ENCODE assay signal across 12 mouse cellular contexts in genomic region chr17:66352847-66353643, GRCm38 (mm10).
DNase-seq lines count a peak whose midpoint lies in the region; ATAC-seq lines count a peak whose summit lies in the region.
"Had no signal": no experiment of that assay in that cellular context is flagged by ENCODE, and none has a peak within 500 bp of the region (broad histone marks: within the 10 kb centered on the region; RNA-seq: fewer than 3 reads in every experiment).

No protein-coding gene starts in this region.

- no peak for ATAC-seq in heart, embryonic 15.5 days (replicated peaks; ENCODE audit: insufficient number of reproducible peaks, insufficient read depth, low FRiP score, low read depth)
- ATAC-seq in midbrain, embryonic 13.5 days, result peak; percentile 25; the same call in 1 of the 2 replicates
- ATAC-seq in midbrain, embryonic 11.5 days (ENCODE audit: low FRiP score), result no peak
- ATAC-seq in liver, embryonic 13.5 days (ENCODE audit: low read depth), result peak; percentile 34; the same call in 1 of the 2 replicates
- ATAC-seq: inflammation-experienced regulatory T-cells, adult 6 months had no signal

- H3K4me2 ChIP-seq in heart, embryonic 15.5 days, result 0 out of 2 replicates have a peak overlapping the region, but pooled peaks have one; percentile 6
- H3K4me2 ChIP-seq in midbrain, embryonic 13.5 days (replicated peaks), result no peak overlapping the region
- H3K4me2 ChIP-seq in midbrain, embryonic 11.5 days, result no peak overlapping the region
- peak overlapping the region; percentile 32; the same call in 1 of the 2 replicates for H3K4me2 ChIP-seq in liver, embryonic 13.5 days
- H3K4me2 ChIP-seq: limb, embryonic 13.5 days had no signal

- intact Hi-C loops in heart, postnatal 36 days (cut with DNase I), result no loop called here
- intact Hi-C loops in left cerebral cortex, postnatal 36 days (cut with DNase I), result loop anchor here (5.0 to 10.0 kb wide), 3 partner anchors 86 to 118 kb away; partner anchors contain the start of gene Mtcl1

- H3K4me3 ChIP-seq in heart, embryonic 15.5 days, result no peak overlapping the region
- H3K4me3 ChIP-seq in midbrain, embryonic 13.5 days (replicated peaks), result no peak overlapping the region
- no peak overlapping the region for H3K4me3 ChIP-seq in midbrain, embryonic 11.5 days (ENCODE audit: low read depth, low read length)
- no peak overlapping the region for H3K4me3 ChIP-seq in liver, embryonic 13.5 days (replicated peaks)
- H3K4me3 ChIP-seq: forebrain, embryonic 10.5 days; limb, embryonic 13.5 days had no signal

- DNase-seq in heart, postnatal 36 days, result no peak
- no peak for DNase-seq in midbrain, embryonic 11.5 days (ENCODE audit: low spot score, missing footprints)
- no peak for DNase-seq in liver, embryonic 13.5 days
- DNase-seq in yolk sac, embryonic 10.5 days (ENCODE audit: low spot score), result peak; percentile 48
- DNase-seq in cerebellum, adult 11 months, result no peak
- DNase-seq in left cerebral cortex, postnatal 36 days (ENCODE audit: low spot score in 2 of 2), result no peak
- DNase-seq: cerebellum, adult 9-10 months had no signal

- WGBS in heart, embryonic 15.5 days, result 39% methylated on average over 20 of the region's 20 CpGs
- WGBS in midbrain, embryonic 13.5 days, result 69% methylated on average over 20 of the region's 20 CpGs
- 82% methylated on average over 20 of the region's 20 CpGs for WGBS in midbrain, embryonic 11.5 days
- 12% methylated on average over 20 of the region's 20 CpGs for WGBS in liver, embryonic 13.5 days (ENCODE audit: insufficient replicate concordance)

- no peaks in the 10 kb centered on the region for H3K36me3 ChIP-seq in heart, embryonic 15.5 days
- peaks cover 82% of the 10 kb centered on the region for H3K36me3 ChIP-seq in midbrain, embryonic 13.5 days
- H3K36me3 ChIP-seq in midbrain, embryonic 11.5 days (ENCODE audit: control insufficient read depth, insufficient read depth, low read length), result peaks cover 22% of the 10 kb centered on the region
- H3K36me3 ChIP-seq in liver, embryonic 13.5 days, result no peaks in the 10 kb centered on the region

- peaks cover 17% of the 10 kb centered on the region for H3K4me1 ChIP-seq in heart, embryonic 15.5 days (replicated peaks)
- H3K4me1 ChIP-seq in midbrain, embryonic 13.5 days (replicated peaks), result peaks cover 11% of the 10 kb centered on the region; the same call in 1 of the 2 replicates
- no peaks in the 10 kb centered on the region for H3K4me1 ChIP-seq in midbrain, embryonic 11.5 days (ENCODE audit: control insufficient read depth, insufficient read depth, low read length)
- H3K4me1 ChIP-seq in liver, embryonic 13.5 days (replicated peaks), result peaks cover 12% of the 10 kb centered on the region; the same call in 1 of the 2 replicates

- no peaks in the 10 kb centered on the region for H3K9me3 ChIP-seq in heart, embryonic 15.5 days (replicated peaks)
- H3K9me3 ChIP-seq in midbrain, embryonic 13.5 days, result no peaks in the 10 kb centered on the region
- H3K9me3 ChIP-seq in midbrain, embryonic 11.5 days (ENCODE audit: control insufficient read depth, low read length), result no peaks in the 10 kb centered on the region
- H3K9me3 ChIP-seq in liver, embryonic 13.5 days (replicated peaks), result no peaks in the 10 kb centered on the region
- H3K9me3 ChIP-seq: forebrain, embryonic 10.5 days; limb, embryonic 13.5 days had no signal

- H3K27ac ChIP-seq in heart, embryonic 15.5 days, result no peak overlapping the region
- 0 out of 2 replicates have a peak overlapping the region, but pooled peaks have one; percentile 39 for H3K27ac ChIP-seq in midbrain, embryonic 13.5 days
- no peak overlapping the region for H3K27ac ChIP-seq in midbrain, embryonic 11.5 days (ENCODE audit: low read depth, low read length)
- no peak overlapping the region for H3K27ac ChIP-seq in liver, embryonic 13.5 days
- H3K27ac ChIP-seq: forebrain, embryonic 10.5 days; limb, embryonic 13.5 days had no signal

- no peak overlapping the region for H3K9ac ChIP-seq in heart, embryonic 15.5 days
- no peak overlapping the region for H3K9ac ChIP-seq in midbrain, embryonic 13.5 days (replicated peaks)
- no peak overlapping the region for H3K9ac ChIP-seq in midbrain, embryonic 11.5 days (ENCODE audit: low read length)
- no peak overlapping the region for H3K9ac ChIP-seq in liver, embryonic 13.5 days
- H3K9ac ChIP-seq: limb, embryonic 13.5 days had no signal

- no peaks in the 10 kb centered on the region for H3K27me3 ChIP-seq in heart, embryonic 15.5 days
- H3K27me3 ChIP-seq in midbrain, embryonic 13.5 days, result no peaks in the 10 kb centered on the region
- no peaks in the 10 kb centered on the region for H3K27me3 ChIP-seq in midbrain, embryonic 11.5 days (ENCODE audit: control insufficient read depth, insufficient read depth, low read length)
- no peaks in the 10 kb centered on the region for H3K27me3 ChIP-seq in liver, embryonic 13.5 days
- H3K27me3 ChIP-seq: limb, embryonic 13.5 days had no signal

Comparison
In these comparisons a context has a peak if more than half of its experiments do, and no peak if none do; other contexts are left out.
1. ATAC-seq: peak in midbrain, embryonic 13.5 days (single experiment) and liver, embryonic 13.5 days (single experiment); none in heart, embryonic 15.5 days (single experiment) and midbrain, embryonic 11.5 days (single experiment).
2. H3K4me2 ChIP-seq: peak in heart, embryonic 15.5 days (single experiment) and liver, embryonic 13.5 days (single experiment); none in midbrain, embryonic 13.5 days (single experiment) and midbrain, embryonic 11.5 days (single experiment).